Mouse (Mus musculus) cerebellum, adult 9-10 months (tissue): Measurements from ENCODE around the gene Hoxa9.

ENCODE experiments used
- DNase-seq: peaks from one replicate; pipeline ENCODE4 v3.0.0; 2022

Gene Hoxa9

GRCm38 (mm10) chr6:52260654-52261575, 30.0 kb upstream of the Hoxa9 start, which contains the start of gene Hoxa13:
Hoxa13 (minus strand) TSS chr6:52260880.
- DNase-seq, result no peak

GRCm38 (mm10) chr6:52259811-52260261, 28.9 kb upstream of the Hoxa9 start:
- DNase-seq, result no peak

GRCm38 (mm10) chr6:52259081-52259790, 28.3 kb upstream of the Hoxa9 start:
- DNase-seq, result no peak

DNA sequence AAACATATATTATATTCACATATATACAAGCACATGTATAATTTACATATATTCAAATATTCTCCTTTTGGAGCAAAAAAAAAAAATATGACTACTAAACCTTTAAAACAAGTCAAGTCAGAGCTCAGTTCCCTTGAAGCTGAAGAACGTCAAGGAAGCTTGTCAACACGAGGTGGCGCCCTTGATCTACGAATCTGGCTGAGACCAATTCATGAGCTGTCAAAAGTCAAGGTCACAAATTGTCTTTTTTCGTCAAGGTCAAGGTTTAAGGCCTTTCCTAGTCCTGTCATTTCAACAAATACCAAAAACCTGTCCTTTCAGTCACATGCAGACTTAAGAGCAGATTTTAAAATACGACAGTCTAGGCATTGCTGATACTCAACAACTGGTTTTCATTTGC, 26.1 kb upstream of the Hoxa9 start:
- peak; percentile 46 for DNase-seq

GRCm38 (mm10) chr6:52253511-52254500, 22.9 kb upstream of the Hoxa9 start:
- DNase-seq, result no peak

DNA sequence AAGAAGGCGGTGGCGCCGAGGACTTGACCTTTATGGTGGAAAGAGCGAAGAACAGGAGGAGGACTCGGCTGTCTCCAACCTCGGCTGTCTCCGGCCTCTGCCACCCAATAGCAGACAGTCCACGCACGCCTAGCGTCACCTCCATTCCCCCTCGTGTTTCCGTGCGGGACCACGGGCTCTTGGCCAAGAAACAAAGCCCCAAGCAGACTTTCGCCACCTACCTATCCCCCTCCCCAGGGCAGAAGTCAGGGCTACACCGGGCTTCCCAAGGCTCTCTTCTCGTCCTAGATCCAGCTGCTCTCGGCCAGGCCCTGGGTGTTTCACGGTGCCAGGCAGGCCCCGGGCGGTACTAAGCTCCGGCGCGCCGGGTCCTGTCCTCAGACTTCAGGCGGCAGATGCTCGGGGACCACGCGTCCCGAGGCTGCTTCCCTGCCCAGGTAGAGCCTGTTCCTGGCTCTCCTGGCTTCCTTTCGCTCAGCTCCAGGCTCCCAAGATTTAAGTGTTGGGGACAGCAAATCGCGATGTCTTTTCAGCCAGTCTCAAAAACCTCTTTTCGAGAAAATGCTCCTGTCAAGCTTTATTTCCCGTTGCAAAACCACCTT, 22.0 kb upstream of the Hoxa9 start:
- DNase-seq, result no peak

- DNase-seq, result no peak
Measured at GRCm38 (mm10) chr6:52252016-52252774, 21.3 kb upstream of the Hoxa9 start.

DNA sequence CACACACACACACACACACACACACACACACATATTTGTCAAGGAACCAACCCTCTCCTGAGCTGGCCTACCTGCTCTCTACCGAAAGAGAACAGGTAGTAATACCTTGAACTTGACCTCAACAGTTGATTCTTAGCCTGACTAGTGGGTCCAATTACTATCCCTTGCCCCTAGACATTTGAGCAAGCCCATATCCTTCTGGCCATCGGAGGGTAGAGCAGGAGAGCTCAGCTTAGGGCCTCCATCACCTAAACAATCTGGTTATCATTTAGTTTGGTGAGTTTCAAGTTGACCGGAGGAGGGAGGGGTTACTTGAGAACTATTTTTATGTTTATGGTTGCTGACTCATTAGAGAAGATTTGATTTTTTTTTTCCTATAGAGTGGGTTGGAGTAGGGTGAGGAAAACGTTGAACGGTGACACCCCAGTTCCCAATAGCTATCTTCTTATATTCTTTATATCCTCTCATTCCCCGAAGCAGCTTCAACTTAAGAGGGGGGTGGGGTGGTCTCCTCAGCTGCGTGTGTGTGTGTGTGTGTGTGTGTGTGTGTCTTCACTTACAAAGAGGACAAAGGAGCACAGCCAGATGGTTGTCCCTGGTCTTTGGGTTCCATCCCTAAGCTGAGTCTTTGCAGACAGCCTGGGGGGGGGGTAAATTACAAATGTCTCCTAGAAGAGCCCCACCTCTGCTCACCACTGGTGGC, 20.4 kb upstream of the Hoxa9 start:
- DNase-seq, result no peak

- no peak for DNase-seq
Measured at GRCm38 (mm10) chr6:52249826-52250225, 18.9 kb upstream of the Hoxa9 start.

DNA sequence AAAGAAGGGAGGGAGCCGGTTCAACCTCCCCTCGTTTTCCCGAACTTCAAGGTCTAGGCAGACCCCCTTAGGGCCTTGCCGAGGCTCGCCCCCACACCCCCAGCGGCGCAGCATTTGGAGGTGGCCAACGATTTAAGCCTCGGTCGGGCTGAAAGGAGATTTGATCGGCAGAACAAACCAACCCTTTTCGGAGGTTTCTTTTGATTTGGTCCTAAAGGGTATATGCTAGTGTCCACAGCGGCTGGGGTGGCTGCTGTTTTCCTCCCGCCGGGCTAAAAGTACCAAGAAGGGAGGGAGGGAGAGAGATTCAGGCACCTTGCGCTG, 18.5 kb upstream of the Hoxa9 start:
- DNase-seq, result no peak

- DNase-seq, result no peak
Measured at GRCm38 (mm10) chr6:52248638-52249414, 17.9 kb upstream of the Hoxa9 start.

GRCm38 (mm10) chr6:52247766-52248637, 17.1 kb upstream of the Hoxa9 start:
- no peak for DNase-seq

GRCm38 (mm10) chr6:52246916-52247315, 16.0 kb upstream of the Hoxa9 start:
- DNase-seq, result no peak

DNA sequence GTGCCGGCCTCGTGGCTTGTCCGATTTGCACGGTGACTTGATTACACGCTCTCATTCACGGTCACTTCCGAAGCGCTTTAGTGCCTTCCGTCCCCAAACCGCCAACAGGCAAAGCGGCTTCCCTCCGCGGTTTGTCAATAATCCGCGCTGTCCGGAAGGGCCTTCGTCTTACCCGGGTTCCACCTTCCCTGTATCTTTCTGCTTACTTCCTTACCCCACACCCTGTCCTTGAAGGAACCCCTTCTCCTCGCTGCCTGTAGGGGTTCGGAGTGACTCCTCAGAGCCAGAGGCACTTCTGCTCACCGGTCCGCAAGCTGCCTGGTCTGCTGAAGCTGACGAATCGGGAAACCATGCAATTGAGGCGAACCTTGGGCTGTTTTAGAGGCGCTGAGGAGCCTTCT, 15.5 kb upstream of the Hoxa9 start:
- DNase-seq, result no peak

- no peak for DNase-seq
Measured at GRCm38 (mm10) chr6:52245757-52246142, 14.9 kb upstream of the Hoxa9 start, which contains the start of gene Hoxa11. Hoxa11 (minus strand) TSS chr6:52245810.

GRCm38 (mm10) chr6:52245040-52245756, 14.3 kb upstream of the Hoxa9 start:
- no peak for DNase-seq

GRCm38 (mm10) chr6:52244471-52245039, 13.7 kb upstream of the Hoxa9 start:
- DNase-seq, result no peak

GRCm38 (mm10) chr6:52243681-52244121, 12.8 kb upstream of the Hoxa9 start:
- no peak for DNase-seq
